Mouse (Mus musculus) C2C12 (cell line): ENCODE data around the gene Kcnh1.

Source experiments
- CTCF ChIP-seq: IDR thresholded peaks from one replicate; pipeline ENCODE4 v1.5.1; 2011; ENCODE audit not compliant: control insufficient read depth, insufficient read depth, insufficient read length
- MAX ChIP-seq: IDR thresholded peaks from one replicate; pipeline ENCODE4 v1.6.1; 2011; ENCODE audit warnings: mild to moderate bottlenecking, control low read depth

DNA sequence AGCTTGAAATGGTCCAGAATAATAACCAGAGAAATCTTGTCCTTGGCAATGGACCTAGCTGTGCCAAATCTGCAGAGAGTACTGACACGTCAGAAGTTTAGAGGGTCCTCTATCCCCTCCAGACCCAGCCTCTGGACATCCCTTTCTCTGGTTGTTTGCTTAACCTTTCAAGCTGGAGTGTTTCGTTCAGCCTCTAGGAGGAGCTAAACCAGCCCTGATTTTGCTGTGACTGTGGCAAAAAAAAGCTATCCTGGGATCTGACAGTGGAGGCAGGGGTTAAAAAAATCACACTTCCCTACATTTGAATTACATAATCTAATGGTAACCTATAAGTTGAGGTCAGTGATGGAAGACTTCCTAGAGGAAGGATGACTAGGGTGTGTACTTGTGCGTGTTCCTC lies 133.6 kb downstream of the Kcnh1 start:
- TF ChIP-seq CTCF (no peak), MAX (no peak)
